Mouse (Mus musculus): Measurements from ENCODE around the gene Spata13. TPM values are rescaled to one million over a fixed set of nuclear protein-coding genes. Genes with fewer than 3 reads are reported as not detected.

Spata13 gene
- total and polyA plus RNA-seq, 2 experiments from 2014 or later = 16.5 to 34.1 TPM

GRCm38 (mm10) chr14:60625486-60625885 is 8.3 kb upstream of the Spata13 start:
- Histone ChIP-seq H3K27ac (no peak overlapping the region), H3K9me3 (ENCODE audit: low read length) (no peaks in the 10 kb centered on the region), H3K36me3 (ENCODE audit: insufficient read depth, low read length) (no peaks in the 10 kb centered on the region), H3K4me1 (ENCODE audit: insufficient read depth, low read length) (no peaks in the 10 kb centered on the region), H3K4me2 (ENCODE audit: low read depth, low read length) (no peak overlapping the region), H3K4me3 (ENCODE audit: low read length) (no peak overlapping the region), H3K27me3 (ENCODE audit: insufficient read depth, low read length) (no peaks in the 10 kb centered on the region), H3K9ac (replicated peaks; ENCODE audit: low read length) (no peak overlapping the region)
- no peak for ATAC-seq
- DNase-seq (ENCODE audit: low spot score) = no peak
- WGBS = 65% methylated on average over 6 of the region's 6 CpGs
- no peak for TF ChIP-seq CTCF (IDR thresholded peaks at IDR 0.05; ENCODE audit: low read depth)

- Histone ChIP-seq H3K9me3 (ENCODE audit: low read length) (no peaks in the 10 kb centered on the region), H3K36me3 (ENCODE audit: insufficient read depth, low read length) (no peaks in the 10 kb centered on the region), H3K4me1 (ENCODE audit: insufficient read depth, low read length) (no peaks in the 10 kb centered on the region), H3K9ac (replicated peaks; ENCODE audit: low read length) (no peak overlapping the region), H3K4me2 (ENCODE audit: low read depth, low read length) (no peak overlapping the region), H3K27me3 (ENCODE audit: insufficient read depth, low read length) (no peaks in the 10 kb centered on the region), H3K27ac (no peak overlapping the region), H3K4me3 (ENCODE audit: low read length) (no peak overlapping the region)
- DNase-seq (ENCODE audit: low spot score) (no peak), ATAC-seq (no peak)
- no peak for TF ChIP-seq CTCF (IDR thresholded peaks at IDR 0.05; ENCODE audit: low read depth)
- WGBS = 68% methylated on average over 9 of the region's 9 CpGs
These were observed 3.8 kb upstream of the Spata13 start for GRCm38 (mm10) chr14:60629887-60630460.

DNA sequence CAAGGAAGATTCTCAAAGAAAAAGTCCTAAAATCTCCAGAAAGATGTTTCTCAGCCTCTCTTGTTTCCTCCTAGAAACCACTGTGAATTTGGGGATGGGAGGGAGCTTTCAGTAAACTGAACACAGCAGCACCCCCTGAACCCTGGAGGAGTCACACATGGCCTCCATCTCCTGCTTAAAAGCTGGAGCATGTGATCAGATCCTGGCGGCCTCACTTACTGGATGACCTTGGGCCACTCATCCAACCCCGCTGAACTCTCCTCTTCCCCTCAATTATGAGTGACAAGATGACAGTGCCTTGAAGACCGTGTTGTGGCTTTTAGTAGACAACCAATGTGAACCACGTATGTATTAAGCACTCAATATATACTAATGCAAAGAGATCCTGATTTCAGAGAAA is 2.8 kb upstream of the Spata13 start:
- ATAC-seq = no peak
- 84% methylated on average over 4 of the region's 4 CpGs for WGBS
- H3K27ac ChIP-seq = no peak overlapping the region

GRCm38 (mm10) chr14:60634877-60635771 is 1.3 kb downstream of the Spata13 start:
- Histone ChIP-seq H3K4me3 (ENCODE audit: low read length) (peak overlapping the region; percentile 73), H3K9me3 (ENCODE audit: low read length) (no peaks in the 10 kb centered on the region), H3K4me2 (ENCODE audit: low read depth, low read length) (peak overlapping the region; percentile 96), H3K4me1 (ENCODE audit: insufficient read depth, low read length) (peaks cover 18% of the 10 kb centered on the region; the same call in 1 of the 2 replicates), H3K9ac (replicated peaks; ENCODE audit: low read length) (peak overlapping the region; percentile 57), H3K27me3 (ENCODE audit: insufficient read depth, low read length) (no peaks in the 10 kb centered on the region), H3K27ac (peak overlapping the region; percentile 48; the same call in 1 of the 2 replicates), H3K36me3 (ENCODE audit: insufficient read depth, low read length) (no peaks in the 10 kb centered on the region)
- DNase-seq (ENCODE audit: low spot score) (peak; percentile 65), ATAC-seq (no peak; the same call in 1 of the 2 replicates)
- TF ChIP-seq CTCF (IDR thresholded peaks at IDR 0.05; ENCODE audit: low read depth) = peak; percentile 27; the same call in 1 of the 2 replicates
- under 1% methylated on average over 43 of the region's 45 CpGs for WGBS

More for the DNA sequence above, 2.8 kb upstream of the Spata13 start:
- Histone ChIP-seq H3K27me3 (ENCODE audit: insufficient read depth, low read length) (no peaks in the 10 kb centered on the region), H3K4me2 (ENCODE audit: low read depth, low read length) (no peak overlapping the region), H3K4me1 (ENCODE audit: insufficient read depth, low read length) (no peaks in the 10 kb centered on the region), H3K9me3 (ENCODE audit: low read length) (no peaks in the 10 kb centered on the region), H3K36me3 (ENCODE audit: insufficient read depth, low read length) (no peaks in the 10 kb centered on the region), H3K4me3 (ENCODE audit: low read length) (no peak overlapping the region), H3K9ac (replicated peaks; ENCODE audit: low read length) (no peak overlapping the region)
- DNase-seq (ENCODE audit: low spot score) = no peak
- TF ChIP-seq CTCF (IDR thresholded peaks at IDR 0.05; ENCODE audit: low read depth) = no peak

DNA sequence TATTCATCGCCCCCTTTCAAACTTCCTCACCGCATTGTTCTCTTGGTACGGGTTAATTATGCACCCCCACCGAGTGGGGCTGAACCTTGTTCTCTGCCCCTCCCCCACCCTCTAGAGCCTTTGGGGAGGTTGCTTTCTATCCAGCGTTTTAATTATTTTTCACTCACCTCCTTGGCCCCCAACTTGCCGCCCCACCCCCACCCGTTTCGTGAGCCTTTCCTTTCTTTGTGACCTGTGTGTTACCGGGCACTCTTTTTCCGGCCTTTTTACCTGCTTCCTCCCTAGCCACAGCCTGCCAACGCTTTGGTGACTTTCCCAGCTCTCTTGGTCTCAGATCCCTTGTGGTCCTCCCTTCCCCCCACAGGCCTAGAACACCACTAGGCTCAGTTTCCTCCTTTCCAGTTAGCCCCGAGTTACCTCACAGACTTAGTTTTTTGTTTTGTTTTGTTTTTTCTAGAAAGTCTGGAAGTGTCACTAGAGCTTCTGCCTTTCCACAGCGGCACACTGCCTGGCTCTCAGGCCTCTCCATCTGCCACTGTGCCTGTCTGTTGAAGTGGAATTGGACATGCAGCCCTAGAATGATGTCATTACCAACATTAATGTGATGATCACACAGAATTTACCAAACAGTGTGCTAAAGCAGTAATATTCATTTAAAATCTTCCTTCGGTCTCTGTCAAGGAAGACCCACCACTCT is 2.3 kb downstream of the Spata13 start:
- Histone ChIP-seq H3K4me3 (ENCODE audit: low read length) (peak overlapping the region; percentile 73), H3K27me3 (ENCODE audit: insufficient read depth, low read length) (no peaks in the 10 kb centered on the region), H3K9me3 (ENCODE audit: low read length) (no peaks in the 10 kb centered on the region), H3K27ac (no peak overlapping the region), H3K4me1 (ENCODE audit: insufficient read depth, low read length) (peaks cover 18% of the 10 kb centered on the region; the same call in 1 of the 2 replicates), H3K9ac (replicated peaks; ENCODE audit: low read length) (no peak overlapping the region), H3K4me2 (ENCODE audit: low read depth, low read length) (peak overlapping the region; percentile 96), H3K36me3 (ENCODE audit: insufficient read depth, low read length) (no peaks in the 10 kb centered on the region)
- DNase-seq (ENCODE audit: low spot score) (peak; percentile 8), ATAC-seq (no peak)
- no peak for TF ChIP-seq CTCF (IDR thresholded peaks at IDR 0.05; ENCODE audit: low read depth)
- 10% methylated on average over 14 of the region's 14 CpGs for WGBS

GRCm38 (mm10) chr14:60636608-60636980 is 2.8 kb downstream of the Spata13 start:
- WGBS = 18% methylated on average over 2 of the region's 2 CpGs
- DNase-seq (ENCODE audit: low spot score) = no peak
- TF ChIP-seq CTCF (IDR thresholded peaks at IDR 0.05; ENCODE audit: low read depth) = no peak
- Histone ChIP-seq H3K4me1 (ENCODE audit: insufficient read depth, low read length) (peaks cover 18% of the 10 kb centered on the region; the same call in 1 of the 2 replicates), H3K4me3 (ENCODE audit: low read length) (peak overlapping the region; percentile 8; the same call in 1 of the 2 replicates), H3K4me2 (ENCODE audit: low read depth, low read length) (peak overlapping the region; percentile 96), H3K9ac (replicated peaks; ENCODE audit: low read length) (no peak overlapping the region), H3K27ac (no peak overlapping the region), H3K9me3 (ENCODE audit: low read length) (no peaks in the 10 kb centered on the region), H3K36me3 (ENCODE audit: insufficient read depth, low read length) (no peaks in the 10 kb centered on the region), H3K27me3 (ENCODE audit: insufficient read depth, low read length) (no peaks in the 10 kb centered on the region)
- no peak for ATAC-seq
